Mouse (Mus musculus) intestine, embryonic 16.5 days (tissue): Measurements from ENCODE around the gene Tlr9. TPM values are rescaled to one million over a fixed set of nuclear protein-coding genes. Genes with fewer than 3 reads are reported as not detected.
A peak's percentile ranks its signal among the peaks of the same experiment; 100 is the strongest.

Experiments used
- ATAC-seq: fragments of 200-750 bp; cut with Nextera tagmentation; 2 replicates; pipeline ENCODE4 v1.8.0; 2017; ENCODE audit warnings: moderate TSS enrichment, moderate library complexity
- H3K27ac ChIP-seq: fragments of 300-500 bp; sonication (generic); 2 replicates; pipeline ENCODE4 v1.5.1; 2014; ENCODE audit warnings: mild to moderate bottlenecking, low read length
- H3K27me3 ChIP-seq: fragments of 300-500 bp; sonication (generic); replicated peaks from 2 replicates; pipeline ENCODE4 v1.6.1; 2014; ENCODE audit warnings: low read length, control low read depth, mixed read lengths; ENCODE audit not compliant: control insufficient read depth, insufficient read depth
- H3K36me3 ChIP-seq: fragments of 300-500 bp; sonication (generic); 2 replicates; pipeline ENCODE4 v1.6.1; 2014; ENCODE audit warnings: low read length, control low read depth; ENCODE audit not compliant: control insufficient read depth, insufficient read depth
- H3K4me1 ChIP-seq: fragments of 300-500 bp; sonication (generic); 2 replicates; pipeline ENCODE4 v1.6.1; 2014; ENCODE audit warnings: low read length, control low read depth, mixed read lengths; ENCODE audit not compliant: control insufficient read depth, insufficient read depth
- H3K4me2 ChIP-seq: fragments of 300-500 bp; sonication (generic); 2 replicates; pipeline ENCODE4 v1.6.1; 2014; ENCODE audit warnings: low read depth, low read length, control low read depth
- H3K4me3 ChIP-seq: fragments of 300-500 bp; sonication (generic); 2 replicates; pipeline ENCODE4 v1.5.1; 2014; ENCODE audit warnings: mild to moderate bottlenecking, low read length
- H3K9ac ChIP-seq: fragments of 300-500 bp; sonication (generic); 2 replicates; pipeline ENCODE4 v1.6.1; 2014; ENCODE audit warnings: low read depth, low read length
- H3K9me3 ChIP-seq: fragments of 300-500 bp; sonication (generic); 2 replicates; pipeline ENCODE4 v1.6.1; 2016; ENCODE audit warnings: low read length, control low read depth; ENCODE audit not compliant: control insufficient read depth
- WGBS: fragments of 180-500 bp; shearing (Covaris S2); extraction: QIAGEN DNeasy Blood & Tissue Kit; methylation state at CpG from one replicate; pipeline ENCODE4 v1.1.7; 2014; 5-methylcytosine and 5-hydroxymethylcytosine counted together
- polyA plus RNA-seq: library from polyadenylated mRNA; unstranded; fragments of >200 nt; fragmentation: Nextera tagmentation; extraction: Ambion mirVana; gene quantifications from 2 replicates; pipeline ENCODE4 v1.2.1, GENCODE M21; 2015

The Tlr9 gene
- polyA plus RNA-seq, 1 experiment from 2014 or later = 0.04 TPM

DNA sequence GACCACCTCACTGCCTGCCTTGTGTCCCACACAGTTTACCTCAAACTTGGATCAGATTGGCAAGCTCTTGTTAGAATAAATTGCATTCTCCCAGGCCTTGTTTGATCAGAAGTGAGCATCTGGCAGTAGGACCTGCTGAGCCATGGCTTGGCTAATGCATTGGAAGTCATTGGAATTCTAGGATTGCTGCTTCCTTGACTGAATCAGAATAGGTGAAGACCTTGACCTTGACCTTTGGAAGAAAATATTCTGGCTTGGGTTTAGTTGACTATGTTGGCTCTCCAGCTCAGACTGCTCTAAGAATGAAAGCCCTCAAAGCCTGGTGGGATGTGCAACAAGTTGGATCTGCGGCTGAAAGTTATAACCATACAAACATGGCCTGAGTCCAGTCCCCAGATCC is 31.0 kb upstream of the Tlr9 start:
- Histone ChIP-seq H3K9ac (no peak overlapping the region), H3K36me3 (peaks cover 17% of the 10 kb centered on the region; the same call in 1 of the 2 replicates), H3K4me3 (no peak overlapping the region), H3K9me3 (no peaks in the 10 kb centered on the region), H3K4me2 (no peak overlapping the region), H3K4me1 (no peaks in the 10 kb centered on the region), H3K27ac (no peak overlapping the region), H3K27me3 (no peaks in the 10 kb centered on the region)
- no peak for ATAC-seq
- WGBS = 100% methylated on average over 1 of the region's 1 CpGs

- H3K4me2 ChIP-seq = no peak overlapping the region
- no peak overlapping the region for H3K9ac ChIP-seq
- no peak overlapping the region for H3K4me3 ChIP-seq
- H3K27ac ChIP-seq = no peak overlapping the region
- H3K27me3 ChIP-seq = no peaks in the 10 kb centered on the region
- no peak for ATAC-seq
- no peaks in the 10 kb centered on the region for H3K4me1 ChIP-seq
- H3K9me3 ChIP-seq = no peaks in the 10 kb centered on the region
- 90% methylated on average over 8 of the region's 8 CpGs for WGBS
- H3K36me3 ChIP-seq = peaks cover 17% of the 10 kb centered on the region; the same call in 1 of the 2 replicates
These were observed 30.4 kb upstream of the Tlr9 start for GRCm38 (mm10) chr9:106192024-106192423.

DNA sequence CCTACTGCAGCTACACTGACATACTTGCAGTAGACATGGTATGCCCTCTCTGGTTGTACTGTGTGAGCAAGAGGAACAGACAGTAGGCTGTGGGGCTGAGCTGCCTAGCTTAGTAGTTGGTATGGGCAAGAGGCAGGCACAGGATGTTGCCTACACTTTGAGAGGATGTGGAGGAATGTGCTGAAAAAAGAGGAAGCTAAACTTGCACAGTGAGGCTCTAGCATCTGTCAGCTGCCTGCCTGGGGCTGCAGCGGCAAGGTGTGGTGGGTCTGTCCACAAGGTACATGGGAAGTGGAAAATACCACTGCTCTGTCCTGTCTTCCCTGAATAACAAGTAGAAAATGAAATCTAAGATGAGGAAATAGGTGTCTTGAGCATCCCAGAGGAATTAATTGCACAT is 29.4 kb upstream of the Tlr9 start:
- no peak overlapping the region for H3K27ac ChIP-seq
- peaks cover 11% of the 10 kb centered on the region; the same call in 1 of the 2 replicates for H3K36me3 ChIP-seq
- no peaks in the 10 kb centered on the region for H3K9me3 ChIP-seq
- H3K4me3 ChIP-seq = no peak overlapping the region
- ATAC-seq = no peak
- H3K4me2 ChIP-seq = no peak overlapping the region
- no peaks in the 10 kb centered on the region for H3K27me3 ChIP-seq
- no peak overlapping the region for H3K9ac ChIP-seq
- peaks cover 3% of the 10 kb centered on the region; the same call in 1 of the 2 replicates for H3K4me1 ChIP-seq
- 81% methylated on average over 1 of the region's 1 CpGs for WGBS

DNA sequence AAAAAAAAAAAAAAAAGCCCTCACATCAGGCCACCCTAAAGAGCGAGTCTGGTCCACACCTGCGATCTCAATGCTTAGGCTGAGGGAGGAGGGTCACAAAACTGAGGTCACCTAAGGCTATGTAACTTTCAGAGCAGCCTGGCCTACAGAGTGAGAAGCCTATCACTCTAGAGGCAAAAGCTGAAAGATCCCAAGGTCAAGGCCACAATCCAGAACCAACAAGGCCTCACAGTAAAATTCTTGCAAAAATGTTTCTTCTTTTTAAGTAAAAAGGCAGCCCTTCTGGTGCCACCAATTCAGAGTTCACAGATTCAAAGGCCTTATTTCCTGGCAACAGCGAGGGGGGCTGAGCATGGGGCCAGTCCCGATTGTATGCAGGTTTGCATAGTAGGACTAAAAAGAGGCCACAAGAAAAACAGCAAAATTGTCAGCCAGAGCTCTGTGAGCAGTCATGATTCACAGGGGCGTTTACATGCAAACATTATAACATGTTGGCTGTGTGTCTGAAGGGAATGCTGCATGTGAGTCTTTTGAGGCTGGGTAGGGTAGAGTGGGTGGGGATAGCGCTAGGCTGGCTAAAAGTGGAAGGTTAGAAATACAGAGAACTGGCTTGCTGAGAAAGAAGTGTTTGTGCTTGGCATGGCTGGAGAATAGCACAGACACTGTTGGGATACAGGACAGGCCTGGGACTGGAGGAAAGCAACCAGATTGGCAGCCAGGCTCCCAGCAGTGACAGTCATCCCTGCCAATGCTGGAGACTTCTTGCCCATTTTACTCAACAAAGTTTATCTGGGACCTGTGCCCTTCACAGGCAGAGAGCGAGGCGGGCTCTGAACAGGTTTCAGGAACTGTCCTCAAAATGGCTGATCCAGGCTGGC is 28.2 kb upstream of the Tlr9 start:
- peaks cover 7% of the 10 kb centered on the region; the same call in 1 of the 2 replicates for H3K36me3 ChIP-seq
- H3K4me2 ChIP-seq = no peak overlapping the region
- WGBS = 92% methylated on average over 8 of the region's 8 CpGs
- no peaks in the 10 kb centered on the region for H3K27me3 ChIP-seq
- H3K4me3 ChIP-seq = no peak overlapping the region
- peaks cover 9% of the 10 kb centered on the region for H3K4me1 ChIP-seq
- H3K9ac ChIP-seq = no peak overlapping the region
- H3K27ac ChIP-seq = no peak overlapping the region
- ATAC-seq = no peak
- H3K9me3 ChIP-seq = no peaks in the 10 kb centered on the region

DNA sequence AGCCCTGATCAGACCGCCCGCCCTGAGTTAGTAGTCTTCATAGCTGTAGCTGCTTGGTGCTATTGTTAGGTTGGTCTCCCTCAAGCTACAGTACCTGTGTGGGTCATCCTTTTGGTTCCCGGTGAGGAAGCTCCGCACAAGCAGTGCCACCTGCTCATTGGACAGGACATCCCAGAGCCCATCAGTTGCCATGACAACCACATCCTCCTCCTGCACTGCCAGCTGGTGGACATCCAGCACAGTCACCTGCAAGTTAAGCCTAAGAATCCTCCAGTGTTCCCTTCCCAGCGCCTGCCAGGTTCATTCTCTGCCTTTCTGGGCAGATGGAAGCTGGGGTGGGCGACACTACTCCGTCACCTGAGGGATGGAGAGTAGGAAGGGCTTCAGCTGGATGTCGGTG is 26.7 kb upstream of the Tlr9 start:
- Histone ChIP-seq H3K4me1 (peaks cover 14% of the 10 kb centered on the region), H3K4me3 (no peak overlapping the region), H3K27ac (no peak overlapping the region), H3K36me3 (peaks cover 7% of the 10 kb centered on the region; the same call in 1 of the 2 replicates), H3K9ac (no peak overlapping the region), H3K4me2 (no peak overlapping the region), H3K27me3 (no peaks in the 10 kb centered on the region), H3K9me3 (no peaks in the 10 kb centered on the region)
- WGBS = 84% methylated on average over 8 of the region's 8 CpGs
- no peak for ATAC-seq

DNA sequence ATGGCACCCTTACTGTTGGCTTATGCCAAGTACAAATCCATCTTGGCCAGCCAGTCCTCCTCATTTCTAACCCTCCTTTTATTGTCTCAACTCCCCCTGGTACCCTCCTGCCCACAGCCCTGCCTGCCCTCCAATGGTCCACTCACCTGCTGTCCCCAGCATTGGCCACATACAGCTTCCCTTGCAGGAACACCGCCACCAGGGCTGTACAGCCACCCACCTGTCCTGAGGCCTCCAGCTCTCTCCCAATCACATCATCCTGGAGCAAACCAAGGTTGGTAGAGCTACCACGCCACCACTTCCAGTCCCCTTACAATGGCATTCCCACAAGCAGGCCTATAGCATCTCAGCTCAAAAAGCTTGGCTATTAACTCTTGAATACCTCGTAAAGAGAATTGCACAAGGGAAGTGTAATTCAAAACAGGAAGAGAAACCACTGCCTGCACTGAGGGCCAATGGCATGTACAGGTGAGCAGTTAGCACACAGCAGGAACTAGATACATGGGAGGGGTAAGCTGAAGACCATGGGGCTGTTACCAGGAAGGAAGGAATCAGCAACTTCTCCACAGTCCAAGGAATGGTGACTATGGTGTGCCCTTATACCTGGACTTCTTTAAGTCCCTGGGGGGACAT is 25.2 kb upstream of the Tlr9 start:
- H3K27me3 ChIP-seq = no peaks in the 10 kb centered on the region
- H3K36me3 ChIP-seq = peaks cover 4% of the 10 kb centered on the region; the same call in 1 of the 2 replicates
- no peak for ATAC-seq
- no peaks in the 10 kb centered on the region for H3K9me3 ChIP-seq
- peaks cover 15% of the 10 kb centered on the region for H3K4me1 ChIP-seq
- H3K27ac ChIP-seq = no peak overlapping the region
- 84% methylated on average over 3 of the region's 3 CpGs for WGBS
- H3K9ac ChIP-seq = no peak overlapping the region
- H3K4me3 ChIP-seq = no peak overlapping the region
- no peak overlapping the region for H3K4me2 ChIP-seq

GRCm38 (mm10) chr9:106197732-106198131 is 24.7 kb upstream of the Tlr9 start:
- H3K36me3 ChIP-seq = 0 out of 2 replicates have a peak, but pooled peaks cover 4% of the 10 kb centered on the region
- H3K4me2 ChIP-seq = no peak overlapping the region
- H3K9me3 ChIP-seq = no peaks in the 10 kb centered on the region
- peaks cover 17% of the 10 kb centered on the region for H3K4me1 ChIP-seq
- no peak overlapping the region for H3K4me3 ChIP-seq
- no peak for ATAC-seq
- no peaks in the 10 kb centered on the region for H3K27me3 ChIP-seq
- H3K27ac ChIP-seq = no peak overlapping the region
- WGBS = 92% methylated on average over 9 of the region's 9 CpGs
- no peak overlapping the region for H3K9ac ChIP-seq

GRCm38 (mm10) chr9:106198962-106199458 is 23.4 kb upstream of the Tlr9 start:
- Histone ChIP-seq H3K27ac (peak overlapping the region; percentile 66; the same call in 1 of the 2 replicates), H3K9me3 (no peaks in the 10 kb centered on the region), H3K4me3 (peak overlapping the region; percentile 72), H3K36me3 (0 out of 2 replicates have a peak, but pooled peaks cover 4% of the 10 kb centered on the region), H3K27me3 (no peaks in the 10 kb centered on the region), H3K4me2 (peak overlapping the region; percentile 81), H3K9ac (peak overlapping the region; percentile 82), H3K4me1 (peaks cover 25% of the 10 kb centered on the region)
- peak; percentile 55 for ATAC-seq
- 1% methylated on average over 40 of the region's 51 CpGs for whole genome bisulfite sequencing

- no peaks in the 10 kb centered on the region for H3K27me3 ChIP-seq
- peak within 1 kb of the TSS; percentile 66; the same call in 1 of the 2 replicates for H3K27ac ChIP-seq
- WGBS = 52% methylated on average over 18 of the region's 18 CpGs
- no peaks in the 10 kb centered on the region for H3K9me3 ChIP-seq
- peak within 1 kb of the TSS; percentile 81 for H3K4me2 ChIP-seq
- peak within 1 kb of the TSS; percentile 82 for H3K9ac ChIP-seq
- H3K4me1 ChIP-seq = peaks cover 32% of the 10 kb centered on the region
- ATAC-seq = no peak
- H3K4me3 ChIP-seq = peak within 1 kb of the TSS; percentile 72
- H3K36me3 ChIP-seq = 0 out of 2 replicates have a peak, but pooled peaks cover 4% of the 10 kb centered on the region
These were observed 22.7 kb upstream of the Tlr9 start, which contains the start of gene Ppm1m for GRCm38 (mm10) chr9:106199535-106200272. Gene Ppm1m, minus strand, starts transcription at chr9:106199746.
